Mouse (Mus musculus): ENCODE measurements around the gene Bin2.

Gene Bin2

DNA sequence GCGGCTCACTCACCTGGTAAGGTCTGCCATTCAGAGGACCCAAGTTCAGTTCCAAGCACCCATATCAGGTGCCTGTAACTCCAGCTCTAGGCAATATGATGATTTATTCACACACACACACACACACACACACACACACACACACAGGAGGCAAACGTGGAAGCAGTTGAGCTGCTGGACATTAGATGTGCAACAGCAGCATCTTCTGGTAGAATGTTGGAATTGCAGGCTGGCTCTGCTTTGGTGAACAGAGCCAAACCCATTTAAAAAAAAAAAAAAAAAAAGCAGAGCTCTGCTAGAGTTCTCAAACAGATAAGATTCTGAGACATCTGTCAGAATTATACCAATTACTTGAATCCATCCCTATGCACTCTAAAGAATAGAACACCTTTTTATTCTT is 13.7 kb upstream of the Bin2 start:
- peak; percentile 94 for DNase-seq (ENCODE audit: low spot score)

DNA sequence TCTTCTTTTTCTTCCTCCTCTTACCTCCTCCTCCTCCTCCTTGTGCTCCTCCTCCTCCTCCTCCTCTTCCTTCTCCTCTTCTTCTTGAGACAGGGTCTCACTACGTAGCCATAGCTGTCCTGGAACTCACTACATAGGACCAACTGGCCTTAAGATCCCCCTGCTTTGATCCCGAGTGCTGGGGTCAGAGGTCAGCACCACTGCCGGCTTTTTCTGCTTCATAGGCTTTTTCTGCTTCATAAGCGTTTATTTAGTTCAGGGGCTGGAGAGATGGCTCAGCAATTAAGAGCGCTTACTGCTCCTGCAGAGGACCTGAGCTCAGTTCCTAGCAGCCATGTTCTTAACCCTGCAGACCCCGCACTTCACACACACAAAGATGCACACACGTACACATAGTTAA is 12.4 kb upstream of the Bin2 start:
- DNase-seq (ENCODE audit: low spot score) = no peak

DNA sequence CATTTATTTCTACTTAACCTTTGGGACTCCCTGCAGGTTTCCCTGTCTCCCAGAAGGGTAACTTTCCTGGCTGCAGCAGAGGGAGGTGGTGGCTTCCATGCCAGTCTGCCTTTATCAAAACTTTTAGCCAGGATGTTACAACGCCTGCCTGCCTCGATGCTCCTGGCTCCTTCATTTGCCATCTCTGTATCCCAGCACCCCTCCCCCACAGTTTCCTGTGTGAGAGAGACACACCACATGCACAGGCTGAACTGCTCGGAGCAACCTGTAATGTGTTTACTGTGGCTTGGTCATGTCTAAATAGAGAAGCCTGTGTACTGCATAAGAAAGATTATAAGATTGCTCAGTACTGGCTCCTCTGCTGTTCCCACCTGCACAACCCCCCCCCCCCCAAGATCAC is 11.0 kb upstream of the Bin2 start:
- no peak for DNase-seq (ENCODE audit: low spot score)

DNA sequence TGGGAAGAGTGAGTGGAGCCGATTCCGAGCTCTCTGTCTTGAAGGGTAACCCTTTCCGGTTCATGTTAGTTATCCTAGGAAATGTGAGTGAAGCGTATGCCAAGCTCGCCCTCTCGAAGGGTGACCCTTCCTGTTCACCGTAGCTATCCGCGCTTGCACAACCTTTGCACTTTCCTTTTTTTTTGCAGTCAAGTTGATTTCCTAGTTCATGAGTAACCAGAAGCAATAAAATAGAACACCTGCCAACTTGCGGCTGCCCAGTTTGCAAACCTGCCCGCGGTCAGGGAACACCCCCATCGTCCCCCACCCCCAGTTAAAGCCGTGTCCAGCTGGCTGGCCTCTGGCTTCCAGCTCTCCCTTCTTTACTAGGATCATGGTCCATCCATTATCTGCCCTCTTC is 9.7 kb upstream of the Bin2 start:
- DNase-seq (ENCODE audit: low spot score) = no peak

DNA sequence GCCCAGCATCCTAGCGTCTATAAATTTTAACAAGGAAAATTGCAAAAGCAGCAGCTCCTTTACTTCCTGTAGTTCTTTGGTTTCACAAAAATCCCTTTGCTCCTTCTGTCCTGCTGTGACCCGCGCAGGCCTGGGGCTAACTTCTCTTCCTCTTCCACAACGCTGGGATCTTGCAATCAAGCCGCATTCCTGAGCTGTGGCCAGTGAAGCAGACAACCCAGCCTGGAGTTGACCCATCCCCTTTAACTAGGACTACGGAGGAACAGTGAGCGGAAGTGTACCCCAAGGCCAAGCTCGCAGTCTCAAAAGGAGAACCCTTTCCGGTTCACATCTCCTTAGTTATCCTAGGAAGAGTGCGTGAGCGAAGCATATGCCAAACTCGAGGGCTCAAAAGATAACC is 9.2 kb upstream of the Bin2 start:
- no peak for DNase-seq (ENCODE audit: low spot score)

DNA sequence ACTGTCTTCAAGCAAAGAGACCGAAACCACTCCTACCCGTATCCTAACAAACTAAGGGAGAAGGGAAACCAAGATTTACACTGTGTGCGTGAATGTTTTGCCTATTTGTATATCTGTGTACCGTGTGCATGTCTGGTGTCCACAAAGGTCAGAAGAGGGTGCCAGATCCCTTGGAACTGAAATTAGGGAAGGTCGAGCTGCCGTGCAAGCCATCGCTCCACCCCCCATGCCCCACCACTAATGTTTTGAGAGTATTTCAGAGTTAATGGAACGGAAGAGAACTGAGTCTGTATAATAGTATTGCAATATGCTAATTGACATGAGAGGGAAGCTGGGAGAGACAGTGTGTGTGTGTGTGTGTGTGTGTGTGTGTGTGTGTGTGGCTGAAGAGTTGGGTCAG is 8.3 kb upstream of the Bin2 start:
- no peak for DNase-seq (ENCODE audit: low spot score)

DNA sequence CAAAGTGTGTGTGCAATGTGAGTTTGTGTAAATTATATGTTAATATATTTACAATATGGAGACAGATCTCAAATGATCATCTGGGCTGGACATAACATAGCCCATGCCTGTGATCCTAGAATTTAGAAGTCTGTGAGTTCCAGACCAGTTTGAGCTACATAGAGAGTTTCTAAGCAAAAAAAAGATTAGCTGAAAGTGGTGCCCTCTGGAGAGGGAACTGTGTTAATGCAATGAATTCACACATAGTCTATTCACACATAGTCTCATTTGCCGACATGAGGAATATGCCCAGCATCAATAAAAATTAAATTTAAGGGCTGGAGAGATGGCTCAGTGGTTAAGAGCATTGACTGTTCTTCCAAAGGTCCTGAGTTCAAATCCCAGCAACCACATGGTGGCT is 7.2 kb upstream of the Bin2 start:
- DNase-seq (ENCODE audit: low spot score) = no peak

DNA sequence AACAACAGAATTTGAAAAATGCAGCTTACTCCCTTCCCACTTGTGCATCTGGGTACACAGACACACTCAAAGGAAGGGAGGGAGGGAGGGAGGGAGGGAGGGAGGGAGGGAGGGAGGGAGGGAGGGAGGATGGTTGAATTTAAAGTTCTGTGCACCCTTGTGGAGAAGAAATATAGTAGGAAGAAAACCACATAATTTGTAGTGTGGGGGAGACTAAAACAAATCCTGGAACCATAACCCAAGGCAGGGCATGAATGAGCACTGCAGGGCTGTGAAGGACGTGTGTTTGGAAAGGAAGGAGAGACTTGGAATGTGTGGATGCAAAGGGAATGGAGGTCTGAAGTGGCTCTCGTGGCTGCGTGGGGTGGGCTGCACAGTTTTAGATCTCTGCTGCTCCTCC is 6.1 kb upstream of the Bin2 start:
- DNase-seq (ENCODE audit: low spot score) = no peak

DNA sequence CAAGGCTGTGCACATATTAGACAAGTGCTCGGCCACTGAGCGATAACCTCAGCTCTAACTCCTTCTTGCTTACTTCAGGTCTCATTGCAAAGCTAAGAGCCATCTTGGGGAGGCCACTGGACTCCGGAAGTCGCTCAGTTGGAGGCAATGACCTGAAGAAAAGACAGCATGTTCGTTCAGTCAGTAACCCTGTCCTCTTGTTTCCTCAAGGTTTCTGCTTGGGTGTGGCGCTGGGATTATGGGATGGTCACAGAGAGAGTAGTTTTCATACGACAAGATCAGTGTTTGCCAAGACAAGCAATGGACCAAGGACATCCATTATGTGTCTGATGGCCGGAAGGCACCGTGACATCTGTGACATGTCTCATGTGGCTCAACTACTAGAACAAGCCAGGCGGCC is 5.2 kb upstream of the Bin2 start:
- no peak for DNase-seq (ENCODE audit: low spot score)

DNA sequence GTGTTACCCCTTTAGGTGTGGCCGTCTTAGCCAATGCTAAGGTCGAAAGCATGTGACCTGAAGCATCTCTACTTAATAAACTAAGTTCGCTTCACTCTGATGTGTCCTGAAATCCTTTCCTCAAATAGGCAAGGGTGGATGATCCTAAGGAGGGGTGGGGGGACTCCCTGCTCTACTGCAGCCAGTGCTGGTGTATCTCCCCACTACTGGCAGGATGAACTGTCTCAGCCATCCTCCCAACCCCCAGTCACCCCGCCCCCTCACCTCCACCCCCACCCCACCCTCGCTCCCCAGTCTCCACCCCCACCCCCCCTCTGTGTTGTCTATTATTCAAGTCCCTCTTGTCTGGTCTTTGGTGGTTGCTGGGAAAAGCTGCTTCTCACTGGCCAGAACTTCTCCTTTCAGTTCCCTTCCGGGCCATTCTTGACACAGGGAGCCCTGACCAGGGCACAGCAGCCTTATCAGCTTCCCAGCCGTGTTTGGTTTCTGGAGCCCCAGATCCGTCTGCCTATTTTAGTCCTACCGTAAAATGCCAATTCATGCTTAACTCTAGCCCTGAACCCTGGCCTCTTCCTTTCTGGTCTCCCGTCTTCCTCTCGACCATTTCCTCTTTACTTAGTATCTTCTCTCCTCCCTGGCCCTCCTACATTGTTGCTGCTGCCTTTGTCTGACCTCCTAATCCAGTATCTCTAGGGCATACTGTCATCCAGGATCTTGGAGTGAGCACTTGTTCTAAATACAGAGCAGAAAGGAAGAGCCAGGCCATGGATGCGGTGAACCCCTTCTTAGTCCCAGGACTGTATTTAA is 4.4 kb upstream of the Bin2 start:
- DNase-seq (ENCODE audit: low spot score) = no peak

DNA sequence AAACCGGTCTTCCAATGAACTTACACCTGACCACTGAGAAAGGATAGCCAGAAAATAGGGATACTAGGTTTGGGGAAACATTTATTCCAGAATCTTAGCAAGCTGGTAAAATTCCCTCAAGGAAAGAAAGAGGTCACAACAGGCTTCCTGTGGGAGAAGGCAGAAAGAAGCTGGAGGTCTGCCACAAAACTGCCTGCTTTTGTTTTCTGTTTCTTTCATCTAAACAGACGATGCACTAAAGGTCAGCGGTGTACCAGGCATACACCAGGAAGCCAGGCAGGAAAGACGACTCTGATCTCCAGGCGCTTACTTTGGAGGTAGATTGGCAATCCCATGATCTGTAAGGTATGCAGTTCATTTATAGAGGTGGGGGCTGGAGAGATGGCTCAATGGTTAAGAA is 1.5 kb upstream of the Bin2 start:
- DNase-seq (ENCODE audit: low spot score) = no peak

DNA sequence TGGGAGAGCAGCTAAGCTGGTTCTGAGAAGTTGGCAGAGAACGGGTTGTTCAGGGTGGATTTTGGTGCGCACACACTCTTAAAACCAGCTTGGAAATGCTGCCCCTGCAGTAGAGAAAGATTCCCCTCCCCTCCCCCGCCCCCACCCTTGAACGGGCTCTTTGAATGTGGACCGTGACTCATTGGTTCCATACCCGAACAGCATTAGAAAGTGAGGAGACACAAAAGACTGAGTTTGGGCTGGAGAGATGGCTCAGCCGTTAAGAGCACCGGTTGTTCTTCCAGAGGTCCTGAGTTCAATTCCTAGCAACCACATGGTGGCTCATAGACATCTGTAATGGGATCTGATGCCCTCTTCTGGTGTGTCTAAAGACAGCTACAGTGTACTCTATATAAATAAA is 651 bp upstream of the Bin2 start:
- DNase-seq (ENCODE audit: low spot score) = no peak

DNA sequence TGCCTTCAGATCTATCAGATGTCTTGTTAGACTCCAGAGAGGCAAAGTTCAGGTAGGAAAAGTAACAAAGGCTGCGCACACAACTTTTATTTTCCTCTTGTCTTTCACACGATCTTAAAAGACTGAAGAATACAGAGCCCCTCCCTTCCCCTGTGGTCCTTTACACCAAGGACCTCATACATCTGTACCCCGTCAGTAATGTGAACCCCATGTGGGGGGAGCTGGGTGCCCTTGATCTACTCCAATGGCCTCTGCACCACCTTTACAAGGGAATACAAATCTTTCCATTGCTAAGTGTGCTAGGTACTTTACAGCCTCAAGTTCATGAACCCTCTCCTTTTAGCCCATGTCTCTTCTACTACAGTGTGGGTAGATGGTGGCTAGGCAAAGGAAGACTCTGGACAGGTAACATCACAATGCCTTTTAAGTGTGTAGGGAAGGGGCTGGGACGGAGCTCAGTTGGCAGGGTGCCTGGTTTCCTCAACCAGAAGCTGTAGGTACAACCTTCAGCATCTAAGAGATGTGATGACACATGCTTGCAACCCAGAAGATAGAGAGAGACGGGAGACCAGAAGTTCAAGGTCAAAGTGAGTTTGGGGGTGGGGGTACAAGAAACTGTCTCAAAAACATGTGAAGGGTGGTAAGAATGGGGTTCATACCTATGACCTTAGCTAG is 1.3 kb downstream of the Bin2 start:
- no peak for DNase-seq (ENCODE audit: low spot score)

DNA sequence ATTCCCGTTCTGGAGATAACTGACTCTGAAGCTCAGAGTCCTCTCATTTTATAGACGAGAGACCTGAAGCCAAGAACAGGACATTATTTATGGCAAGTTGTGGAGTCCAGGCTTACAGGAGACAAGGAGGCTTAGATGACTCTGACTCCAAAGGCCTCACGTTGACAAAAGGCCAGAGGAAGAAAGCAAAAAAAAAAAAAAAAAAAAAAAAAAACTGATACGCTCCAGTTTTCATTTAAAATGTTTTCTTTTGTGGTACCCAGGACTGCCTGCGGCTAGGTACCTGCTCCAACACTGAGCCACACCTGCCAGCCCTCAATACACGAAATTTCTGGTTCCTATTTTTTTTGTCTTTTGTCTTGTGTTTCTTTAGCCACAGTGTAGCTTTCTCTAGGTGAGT is 1.9 kb downstream of the Bin2 start:
- no peak for DNase-seq (ENCODE audit: low spot score)

DNA sequence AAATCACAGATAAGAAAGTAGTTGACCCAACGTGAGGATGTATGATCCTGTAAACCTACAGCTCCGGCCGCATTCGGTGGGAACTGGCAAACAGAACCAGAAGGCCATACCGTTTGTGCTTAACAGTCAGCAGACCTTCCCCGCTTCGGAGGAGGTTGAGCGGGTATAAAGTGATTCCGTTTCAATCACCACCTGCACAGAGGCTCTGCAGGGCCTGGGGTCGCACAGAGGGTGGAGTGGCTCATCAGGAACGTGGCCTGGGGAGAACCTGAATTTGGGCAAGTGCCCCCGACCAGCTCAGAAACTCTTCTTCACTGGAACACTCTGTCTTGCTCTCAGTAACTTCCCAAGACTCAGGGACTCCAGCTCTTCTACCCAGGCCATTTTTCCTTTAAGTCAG is 2.5 kb downstream of the Bin2 start:
- DNase-seq (ENCODE audit: low spot score) = no peak

DNA sequence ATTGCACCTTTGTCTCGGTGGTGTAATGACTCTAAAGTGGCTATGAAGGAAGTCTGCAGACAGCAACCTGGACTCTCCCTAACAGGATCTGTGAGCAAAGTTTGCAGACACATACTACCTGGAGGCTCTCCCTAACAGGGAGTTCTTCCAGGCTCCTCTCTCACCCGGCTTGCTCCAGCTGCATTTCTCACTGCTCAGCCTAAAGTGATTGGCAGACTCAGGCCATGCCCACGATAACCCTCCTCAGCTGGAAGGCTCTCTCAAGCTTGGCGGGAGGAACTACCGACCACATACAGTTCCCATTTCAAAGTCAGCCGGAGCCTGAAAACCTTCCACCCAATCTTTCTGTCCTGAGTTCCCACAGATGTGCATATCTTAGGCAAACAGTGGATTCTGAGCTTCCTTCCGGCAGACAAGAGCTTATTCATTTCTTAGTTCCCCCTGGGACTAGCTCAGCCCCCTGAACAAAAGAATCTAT is 3.1 kb downstream of the Bin2 start:
- peak; percentile 30 for DNase-seq (ENCODE audit: low spot score)

DNA sequence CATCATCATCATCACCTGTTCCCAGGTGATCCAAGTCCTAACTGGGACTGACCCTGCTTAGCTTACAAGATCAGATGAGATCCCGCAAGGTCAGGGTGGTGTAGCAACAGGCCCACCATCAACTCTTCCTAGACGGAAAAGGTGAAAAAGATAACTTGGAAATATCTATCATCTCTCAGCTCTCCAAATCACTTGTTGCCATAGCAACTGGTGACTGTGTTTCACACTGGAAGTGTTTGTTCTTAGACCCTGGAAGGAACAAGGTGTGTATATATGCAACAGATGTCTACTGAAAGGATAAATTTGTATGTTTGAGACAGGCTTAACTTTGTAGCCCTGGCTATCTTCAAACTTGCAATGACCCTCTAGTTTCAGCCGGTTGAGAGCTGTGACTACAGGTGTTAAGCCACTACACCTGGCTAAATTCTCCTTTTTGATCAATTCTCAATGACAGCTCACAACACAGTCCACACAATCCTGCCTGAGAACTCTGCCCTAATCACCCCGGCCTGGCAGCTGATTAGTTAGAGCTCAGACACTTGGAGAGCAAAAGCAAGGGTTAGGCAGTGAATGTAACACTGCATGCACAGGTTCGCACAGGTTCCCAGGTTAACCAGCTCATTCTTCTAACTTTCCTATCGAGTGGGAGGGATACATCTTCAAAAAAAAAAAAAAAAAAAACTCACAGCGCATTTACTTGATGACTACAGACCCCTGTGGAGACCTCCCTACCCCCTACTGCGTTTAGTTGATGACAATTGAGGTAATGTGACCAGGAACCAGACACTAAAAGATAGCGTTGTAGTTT is 3.7 kb downstream of the Bin2 start:
- DNase-seq (ENCODE audit: low spot score) = no peak

DNA sequence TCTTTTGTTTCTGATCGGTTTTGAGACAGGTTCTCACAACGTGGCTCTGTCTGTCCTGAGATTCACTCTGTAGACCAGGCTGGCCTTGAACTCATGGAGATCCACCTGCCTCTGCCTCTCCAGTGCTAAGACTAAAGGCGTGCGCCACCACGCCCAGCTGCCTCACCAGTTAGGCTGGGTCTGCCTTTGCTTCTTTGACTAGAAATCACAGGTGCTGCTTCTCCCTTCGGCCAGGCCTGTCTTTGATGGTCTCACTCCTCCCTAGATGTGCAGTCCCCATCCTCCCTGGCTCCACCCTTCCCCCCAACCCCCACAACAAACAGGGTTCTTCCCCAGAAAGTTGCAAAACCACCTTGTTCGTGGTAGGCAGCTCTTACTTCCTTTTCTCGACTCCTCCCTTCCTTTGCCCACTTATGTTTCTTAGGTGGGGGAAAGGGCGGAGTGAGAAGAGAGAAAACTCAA is 4.5 kb downstream of the Bin2 start:
- no peak for DNase-seq (ENCODE audit: low spot score)

DNA sequence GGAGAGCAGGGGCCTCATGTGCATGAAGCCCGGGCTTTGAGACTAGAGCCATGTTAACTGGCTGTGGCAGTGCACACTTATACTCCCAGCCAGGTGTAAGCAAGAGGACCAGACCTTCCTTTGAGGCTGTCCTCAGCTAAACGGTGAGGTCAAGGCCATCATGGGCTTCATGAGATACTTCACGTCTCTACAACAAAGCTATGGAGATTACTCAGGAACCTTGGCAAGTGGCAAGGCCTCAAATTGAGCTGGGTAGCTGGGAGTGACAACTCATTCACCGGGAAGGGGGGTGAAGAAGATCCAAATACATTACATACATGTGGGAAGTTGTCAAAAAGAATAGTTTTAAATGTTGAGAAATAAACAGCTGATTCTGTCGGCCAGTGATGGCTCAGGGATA is 8.5 kb downstream of the Bin2 start:
- DNase-seq (ENCODE audit: low spot score) = no peak

DNA sequence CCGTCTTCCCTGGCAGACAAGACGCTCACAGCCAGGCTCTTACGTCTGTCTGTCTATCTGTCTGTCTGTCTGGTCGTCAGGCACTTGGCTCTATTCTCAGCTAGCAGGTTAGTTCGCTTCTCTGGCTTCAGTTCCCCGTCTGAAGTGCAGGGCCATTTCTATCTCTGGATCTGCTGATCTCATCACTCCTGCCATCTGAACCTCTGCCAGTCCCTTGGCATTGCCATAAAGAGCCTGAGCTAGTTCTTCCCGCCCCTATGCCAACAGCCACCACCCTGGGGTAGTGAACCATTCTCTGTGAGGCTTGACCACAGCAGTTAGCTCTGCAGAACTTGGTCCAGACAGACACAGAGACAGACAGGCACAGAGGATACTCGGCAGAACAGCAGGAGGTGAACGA is 9.0 kb downstream of the Bin2 start:
- DNase-seq (ENCODE audit: low spot score) = no peak

DNA sequence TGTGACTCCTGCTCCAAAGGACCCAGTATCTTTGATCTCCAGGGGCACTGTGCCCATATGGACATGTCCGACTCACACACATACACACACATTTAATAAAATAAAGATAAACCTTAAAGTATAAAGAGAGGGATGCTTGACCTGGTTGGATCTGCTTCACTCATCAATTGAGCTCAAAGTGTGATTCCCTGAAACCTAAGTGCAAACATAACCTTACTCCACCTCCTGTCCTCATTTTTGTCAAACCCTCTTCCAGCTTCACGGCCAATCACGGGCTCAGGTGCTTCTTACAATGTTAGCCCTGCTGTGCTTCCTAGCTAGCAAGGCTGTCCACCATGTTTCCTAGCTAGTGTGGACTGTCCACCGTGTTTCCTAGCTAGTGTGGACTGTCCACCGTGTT is 14.2 kb downstream of the Bin2 start:
- no peak for DNase-seq (ENCODE audit: low spot score)

DNA sequence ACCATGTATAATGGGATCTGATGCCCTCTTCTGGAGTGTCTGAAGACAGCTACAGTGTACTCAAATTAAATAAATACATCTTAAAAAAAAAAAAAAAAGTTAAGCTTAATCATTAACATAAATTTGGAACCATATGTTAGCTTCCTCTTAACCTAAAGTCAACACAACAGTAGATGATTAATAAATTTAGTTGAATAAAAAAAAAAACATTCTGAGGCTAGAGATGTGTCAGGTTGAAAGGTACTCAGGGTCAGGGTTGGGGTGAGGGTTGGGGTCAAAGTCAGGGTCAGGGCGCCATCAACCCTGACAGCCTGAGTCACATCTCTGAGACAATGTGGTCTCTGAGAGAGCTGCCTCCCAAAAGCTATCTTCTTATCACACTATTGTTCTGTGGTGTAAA is 15.1 kb downstream of the Bin2 start:
- DNase-seq (ENCODE audit: low spot score) = no peak

DNA sequence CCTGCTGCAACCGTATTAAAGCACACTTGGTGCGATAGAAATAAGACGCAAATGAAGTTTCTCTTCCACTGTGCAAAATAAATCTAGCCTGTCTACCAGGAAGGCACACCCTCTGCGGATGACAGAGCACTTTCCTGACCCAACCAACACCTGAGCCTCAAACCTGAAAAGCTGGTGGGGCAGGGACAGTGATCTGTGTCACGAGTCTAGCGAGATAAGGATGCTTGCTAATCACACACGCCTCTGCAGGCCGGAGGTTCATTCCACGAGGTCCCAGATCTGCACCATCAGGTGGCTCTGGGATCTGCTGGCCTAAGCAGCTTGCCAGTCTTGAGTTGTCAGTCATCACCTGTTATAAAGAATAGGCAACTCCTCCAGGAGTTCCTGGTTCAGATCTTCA is 17.7 kb downstream of the Bin2 start:
- no peak for DNase-seq (ENCODE audit: low spot score)
